Mouse (Mus musculus) adrenal gland, adult 18-20 months (tissue): ENCODE measurements around the gene Arfgap1. TPM values are rescaled to one million over a fixed set of nuclear protein-coding genes. Genes with fewer than 3 reads are reported as not detected.

Experiments
- DNase-seq, 2 experiments: peaks; one replicate each; pipeline ENCODE4 v3.0.0; 2021 to 2022; ENCODE audit warnings: low spot score in 2 of 2
- total RNA-seq, 2 experiments: library from RNA; stranded (reverse); gene quantifications; 1 replicate in 1 of 2; 2 replicates in 1 of 2; pipeline ENCODE4 v1.2.3; 2021

Gene Arfgap1
- total RNA-seq, 2 experiments from 2014 or later = 48.1 to 53.3 TPM

DNA sequence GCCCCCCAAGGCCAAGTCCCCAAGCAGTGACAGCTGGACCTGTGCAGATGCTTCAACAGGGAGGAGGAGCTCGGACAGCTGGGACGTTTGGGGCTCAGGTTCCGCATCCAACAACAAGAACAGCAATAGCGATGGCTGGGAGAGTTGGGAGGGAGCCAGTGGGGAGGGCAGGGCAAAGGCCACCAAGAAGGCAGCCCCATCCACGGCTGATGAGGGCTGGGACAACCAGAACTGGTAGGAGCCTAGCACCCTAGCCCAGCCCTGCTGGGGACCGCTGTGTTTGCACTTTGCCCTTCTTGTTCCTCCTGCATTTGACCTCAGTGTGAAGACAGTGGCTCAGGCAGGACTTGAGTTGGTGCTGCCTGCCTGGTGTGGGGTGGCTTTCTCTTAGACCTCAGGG is 14.1 kb downstream of the Arfgap1 start:
- no peak for DNase-seq

DNA sequence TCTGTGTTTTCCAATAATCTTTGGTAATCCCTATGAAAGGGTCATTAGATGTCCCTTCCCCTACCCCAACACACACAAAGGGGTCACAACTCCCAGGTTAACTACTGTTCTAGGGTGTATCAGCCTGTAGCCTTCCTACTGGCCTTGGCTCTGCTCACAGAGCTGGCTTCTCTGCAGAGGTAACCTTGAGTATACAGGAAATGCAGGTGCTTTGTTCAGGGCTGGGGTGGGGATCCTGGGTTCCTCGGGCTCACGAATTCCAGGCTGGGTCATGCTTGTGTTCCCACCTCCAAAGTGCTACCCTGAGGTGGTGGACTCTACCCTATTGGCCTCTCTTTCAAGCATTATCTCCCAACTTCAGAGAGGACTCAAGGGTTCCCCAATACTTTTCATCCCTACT is 18.6 kb downstream of the Arfgap1 start:
- no peak for DNase-seq

DNA sequence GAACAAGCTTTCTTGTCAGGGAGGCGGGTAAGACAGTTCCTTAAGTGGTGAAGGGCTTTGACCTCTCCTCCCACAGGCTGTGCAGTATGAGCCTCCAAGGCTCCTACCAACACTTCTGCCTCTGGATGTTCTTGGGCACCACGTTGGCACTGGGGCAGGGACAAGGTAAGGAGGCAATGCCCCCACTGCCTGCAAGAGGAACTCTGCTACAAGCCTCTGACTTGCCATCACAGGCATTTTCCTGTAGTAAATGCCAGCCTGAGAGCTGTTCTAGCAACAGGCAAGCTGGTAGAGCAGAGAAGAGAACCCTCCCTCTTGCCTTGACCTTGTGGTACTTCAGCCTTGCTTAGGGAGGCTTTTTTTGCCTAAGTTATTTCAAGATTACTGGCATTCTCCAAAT is 19.4 kb downstream of the Arfgap1 start, which contains the start of gene Col20a1:
TSS of gene Col20a1 (plus strand) at position 87 of the 400 bp plus-strand sequence.
- no peak for DNase-seq

GRCm38 (mm10) chr2:180987001-180987400 is 20.0 kb downstream of the Arfgap1 start:
- no peak for DNase-seq

GRCm38 (mm10) chr2:180987432-180988030 is 20.5 kb downstream of the Arfgap1 start:
- no peak for DNase-seq

DNA sequence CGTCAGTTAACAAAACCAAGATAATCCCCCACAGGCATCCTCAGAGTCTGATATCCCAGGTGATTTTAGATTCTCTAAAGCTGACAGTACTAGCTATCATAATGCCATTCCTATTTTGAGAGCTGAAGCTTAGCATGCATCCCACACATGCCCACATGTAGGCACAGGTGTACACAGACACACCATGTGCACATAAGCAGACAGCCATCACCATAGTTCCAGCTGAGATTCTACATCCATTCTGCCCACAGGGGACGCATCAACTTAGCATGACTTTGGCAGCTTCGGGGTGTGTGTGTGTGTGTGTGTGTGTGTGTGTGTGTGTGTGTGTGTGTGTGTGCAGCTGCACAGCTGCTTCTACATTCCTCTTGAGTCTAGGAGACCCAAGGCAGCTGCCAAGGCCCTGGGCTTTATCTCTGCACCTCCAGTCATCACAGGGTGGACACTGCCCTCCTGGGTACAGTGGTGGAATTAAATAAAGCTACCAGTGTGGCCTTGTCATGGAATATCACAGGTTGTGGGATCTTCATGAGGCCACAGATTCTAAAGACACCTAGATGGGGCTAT is 21.4 kb downstream of the Arfgap1 start:
- DNase-seq = no peak

- DNase-seq = no peak
These were observed 21.9 kb downstream of the Arfgap1 start for GRCm38 (mm10) chr2:180988948-180989347.

GRCm38 (mm10) chr2:180990347-180990746 is 23.3 kb downstream of the Arfgap1 start:
- DNase-seq = no peak

- DNase-seq = no peak
These were observed 27.3 kb downstream of the Arfgap1 start for GRCm38 (mm10) chr2:180994360-180994759.

DNA sequence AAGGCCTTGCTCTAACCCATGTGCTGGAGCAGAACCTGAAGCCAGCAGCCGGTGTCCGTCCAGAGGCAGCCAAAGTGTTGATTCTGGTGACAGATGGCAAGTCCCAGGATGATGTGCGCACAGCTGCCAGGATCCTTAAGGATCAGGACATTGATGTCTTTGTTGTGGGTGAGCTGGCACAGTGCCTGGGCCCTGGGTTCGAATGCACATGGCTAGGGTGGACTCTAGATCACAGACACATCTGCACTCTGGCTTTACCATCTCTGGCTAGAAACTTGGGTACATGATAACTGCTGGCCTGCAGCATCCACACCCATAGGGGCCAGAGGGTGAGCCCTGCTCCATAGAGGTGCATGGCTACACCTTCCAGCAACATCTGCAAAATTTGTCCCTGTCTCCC is 28.4 kb downstream of the Arfgap1 start:
- no peak for DNase-seq

GRCm38 (mm10) chr2:180996436-180996835 is 29.4 kb downstream of the Arfgap1 start:
- peak in 1 of 2 experiments; percentile 25 for DNase-seq

GRCm38 (mm10) chr2:180996905-180997304 is 29.9 kb downstream of the Arfgap1 start:
- DNase-seq = no peak

DNA sequence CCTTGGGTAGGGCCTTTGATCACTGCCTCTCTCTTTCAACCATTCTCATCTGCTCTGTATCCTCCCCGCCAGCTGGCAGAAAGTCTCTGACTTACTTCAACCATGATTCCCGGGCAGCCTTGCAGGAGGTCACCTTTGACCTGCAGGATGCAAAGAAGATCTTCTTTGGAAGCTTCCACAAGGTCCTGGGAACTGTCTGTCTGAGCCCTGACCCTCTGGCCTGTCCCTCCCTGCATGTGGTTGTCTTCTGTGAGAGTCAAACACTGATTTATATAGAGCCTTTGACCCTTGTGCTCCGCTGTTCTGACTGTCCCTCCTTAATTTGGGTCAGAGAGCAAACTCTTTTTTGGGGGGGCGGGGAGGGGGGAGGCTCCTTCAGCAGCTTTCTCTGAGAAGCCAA is 40.0 kb downstream of the Arfgap1 start:
- no peak for DNase-seq

- no peak for DNase-seq
These were observed 41.3 kb downstream of the Arfgap1 start for GRCm38 (mm10) chr2:181008339-181008738.

DNA sequence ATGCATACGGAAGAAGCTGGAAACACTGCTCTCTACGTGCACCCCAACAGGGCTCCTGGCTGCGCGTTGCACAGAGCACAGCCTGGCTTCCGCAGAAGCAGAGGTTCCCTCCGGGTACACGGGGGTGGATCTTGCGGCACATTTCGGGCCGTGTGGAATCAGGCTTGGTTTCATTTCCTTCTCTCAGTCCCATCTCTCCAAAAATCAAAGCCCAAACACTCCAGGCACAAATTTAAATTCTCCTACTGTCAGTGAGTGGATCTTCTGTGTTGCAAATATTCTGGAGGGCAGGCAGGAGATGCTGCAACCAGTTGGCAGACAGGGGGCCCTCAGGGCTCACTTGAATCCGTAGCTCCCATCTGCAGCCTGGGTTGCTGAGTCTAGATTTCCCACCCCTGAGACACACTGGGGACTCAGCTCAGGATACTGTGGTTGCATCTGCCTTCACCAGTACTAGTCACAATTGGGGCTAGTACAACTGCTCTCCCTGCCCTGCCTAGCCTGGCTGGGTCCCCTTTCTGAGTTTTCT is 64.4 kb downstream of the Arfgap1 start:
- DNase-seq = no peak

Other genes with a start within 250 kb of the Arfgap1 start
- gene Slc17a9, start 242.0 kb upstream of the Arfgap1 start, total RNA-seq = 1 to 10 TPM; 1.5 TPM
- gene Bhlhe23, start 190.3 kb upstream of the Arfgap1 start, total RNA-seq = not detected
- gene Ythdf1, start 46.3 kb upstream of the Arfgap1 start, total RNA-seq = 10 to 100 TPM; 48.5 to 51.9 TPM
- gene Birc7, start 38.2 kb upstream of the Arfgap1 start, total RNA-seq = not detected
- gene Nkain4, start 12.5 kb upstream of the Arfgap1 start, total RNA-seq = 10 to 100 TPM in 1 of 2 experiments, 1 to 10 TPM in 1; 6.8 to 11.8 TPM
- gene Col20a1, start 19.3 kb downstream of the Arfgap1 start, total RNA-seq = 1 to 10 TPM; 2.3 to 2.8 TPM
- 10 to 100 TPM in 1 of 2 experiments, 1 to 10 TPM in 1; 4.3 to 26.9 TPM for gene Chrna4, start 76.3 kb downstream of the Arfgap1 start, total RNA-seq
- 1 to 10 TPM; 5.2 to 7.3 TPM for gene Kcnq2, start 168.1 kb downstream of the Arfgap1 start, total RNA-seq
- 10 to 100 TPM; 55.1 to 71.0 TPM for gene Eef1a2, start 189.8 kb downstream of the Arfgap1 start, total RNA-seq
- gene Ppdpf, start 220.0 kb downstream of the Arfgap1 start, total RNA-seq = 10 to 100 TPM; 69.8 to 94.9 TPM
- gene Ptk6, start 235.6 kb downstream of the Arfgap1 start, total RNA-seq = not detected
- gene Srms, start 246.0 kb downstream of the Arfgap1 start, total RNA-seq = under 1 TPM; 0.73 to 0.83 TPM